Mouse (Mus musculus) forebrain, embryonic 11.5 days (tissue): ENCODE measurements around the gene Tnni1. TPM values are rescaled to one million over a fixed set of nuclear protein-coding genes. Genes with fewer than 3 reads are reported as not detected.
A peak's percentile ranks its signal among the peaks of the same experiment; 100 is the strongest.

Experiments used
- ATAC-seq: fragments of 200-750 bp; cut with Nextera tagmentation; replicated peaks from 2 replicates; pipeline ENCODE4 v1.8.0; 2017; ENCODE audit warnings: moderate TSS enrichment; ENCODE audit not compliant: low FRiP score
- DNase-seq: peaks from one replicate; pipeline ENCODE4 v3.0.0-alpha.2; 2017; ENCODE audit warnings: low spot score
- H3K27ac ChIP-seq: fragments of 300-500 bp; sonication (generic); 2 replicates; pipeline ENCODE4 v1.5.1; 2014; ENCODE audit warnings: low read depth, low read length
- H3K27me3 ChIP-seq: fragments of 300-500 bp; sonication (generic); 2 replicates; pipeline ENCODE4 v1.6.1; 2014; ENCODE audit warnings: mild to moderate bottlenecking, low read length, mixed read lengths; ENCODE audit not compliant: control insufficient read depth, insufficient read depth
- H3K36me3 ChIP-seq: fragments of 300-500 bp; sonication (generic); 2 replicates; pipeline ENCODE4 v1.6.1; 2014; ENCODE audit warnings: mild to moderate bottlenecking, low read length, moderate library complexity, mixed read lengths; ENCODE audit not compliant: control insufficient read depth, insufficient read depth
- H3K4me1 ChIP-seq: fragments of 300-500 bp; sonication (generic); replicated peaks from 2 replicates; pipeline ENCODE4 v1.6.1; 2014; ENCODE audit warnings: low read length, mixed read lengths; ENCODE audit not compliant: control insufficient read depth, insufficient read depth
- H3K4me2 ChIP-seq: fragments of 300-500 bp; sonication (generic); 2 replicates; pipeline ENCODE4 v1.6.1; 2014; ENCODE audit warnings: low read depth, mild to moderate bottlenecking, low read length, moderate library complexity, mixed read lengths; ENCODE audit not compliant: severe bottlenecking
- H3K4me3 ChIP-seq: fragments of 300-500 bp; sonication (generic); 2 replicates; pipeline ENCODE4 v1.5.1; 2014; ENCODE audit warnings: low read depth, low read length
- H3K9ac ChIP-seq: fragments of 300-500 bp; sonication (generic); 2 replicates; pipeline ENCODE4 v1.6.1; 2014; ENCODE audit warnings: low read length
- H3K9me3 ChIP-seq: fragments of 300-500 bp; sonication (generic); 2 replicates; pipeline ENCODE4 v1.6.1; 2016; ENCODE audit warnings: low read length, mixed read lengths; ENCODE audit not compliant: control insufficient read depth
- WGBS: fragments of 180-500 bp; shearing (Covaris S2); extraction: QIAGEN DNeasy Blood & Tissue Kit; methylation state at CpG from one replicate; pipeline ENCODE4 v1.1.7; 2014; 5-methylcytosine and 5-hydroxymethylcytosine counted together
- polyA plus RNA-seq: library from polyadenylated mRNA; unstranded; fragments of >200 nt; fragmentation: Nextera tagmentation; extraction: Ambion mirVana; gene quantifications from 2 replicates; pipeline ENCODE4 v1.2.1, GENCODE M21; 2014

The Tnni1 gene
- polyA plus RNA-seq, 1 experiment from 2014 or later, result 0.65 TPM

DNA sequence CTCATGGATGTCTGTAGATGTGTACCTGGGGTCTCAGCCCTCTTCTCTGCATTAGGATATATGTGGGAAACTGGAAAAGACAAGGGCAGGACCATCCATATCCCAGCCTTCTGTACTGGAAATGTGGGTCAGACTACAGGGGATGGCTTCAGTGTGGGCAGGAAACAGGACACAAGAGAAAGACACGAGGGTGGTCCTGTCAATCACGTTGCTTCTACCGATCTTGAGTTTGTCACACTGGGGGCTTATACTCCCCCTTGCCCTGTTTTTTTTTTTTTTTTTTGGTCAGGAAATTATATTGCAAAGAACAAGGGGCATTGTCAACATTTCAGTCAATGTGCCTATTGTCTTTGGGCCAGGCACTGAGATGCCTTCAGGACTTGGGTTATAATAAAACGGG, 59.4 kb downstream of the Tnni1 start:
- Histone ChIP-seq H3K9me3 (no peaks in the 10 kb centered on the region), H3K36me3 (no peaks in the 10 kb centered on the region), H3K9ac (no peak overlapping the region), H3K27ac (no peak overlapping the region), H3K4me2 (no peak overlapping the region), H3K27me3 (no peaks in the 10 kb centered on the region), H3K4me1 (no peaks in the 10 kb centered on the region), H3K4me3 (no peak overlapping the region)
- ATAC-seq, result no peak
- DNase-seq, result no peak
- 77% methylated on average over 4 of the region's 4 CpGs for WGBS

DNA sequence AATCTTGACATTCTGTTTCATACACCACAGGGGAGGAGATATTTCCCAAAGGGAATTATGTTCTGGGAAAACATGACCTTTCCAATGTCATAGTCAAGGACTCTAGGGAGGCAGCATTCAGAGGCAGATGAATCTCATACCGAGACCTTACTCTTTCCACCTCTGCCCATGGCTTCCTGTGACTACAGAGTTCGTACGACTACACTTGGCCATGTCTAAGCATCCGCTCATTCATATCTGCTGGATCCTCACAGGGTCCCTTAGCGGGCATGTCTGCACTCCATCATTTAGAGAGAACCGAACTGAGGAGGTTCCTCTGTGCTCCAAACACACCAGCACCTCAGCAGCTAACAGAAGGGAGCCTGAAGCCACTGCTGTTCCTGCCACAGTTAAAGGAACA, 59.8 kb downstream of the Tnni1 start:
- ATAC-seq (no peak), DNase-seq (no peak)
- H3K27ac ChIP-seq, result no peak overlapping the region
- 89% methylated on average over 6 of the region's 6 CpGs for WGBS
- no peaks in the 10 kb centered on the region for H3K36me3 ChIP-seq
- no peak overlapping the region for H3K9ac ChIP-seq
- H3K4me1 ChIP-seq, result no peaks in the 10 kb centered on the region
- H3K4me3 ChIP-seq, result no peak overlapping the region
- H3K4me2 ChIP-seq, result no peak overlapping the region
- H3K9me3 ChIP-seq, result no peaks in the 10 kb centered on the region
- H3K27me3 ChIP-seq, result no peaks in the 10 kb centered on the region

DNA sequence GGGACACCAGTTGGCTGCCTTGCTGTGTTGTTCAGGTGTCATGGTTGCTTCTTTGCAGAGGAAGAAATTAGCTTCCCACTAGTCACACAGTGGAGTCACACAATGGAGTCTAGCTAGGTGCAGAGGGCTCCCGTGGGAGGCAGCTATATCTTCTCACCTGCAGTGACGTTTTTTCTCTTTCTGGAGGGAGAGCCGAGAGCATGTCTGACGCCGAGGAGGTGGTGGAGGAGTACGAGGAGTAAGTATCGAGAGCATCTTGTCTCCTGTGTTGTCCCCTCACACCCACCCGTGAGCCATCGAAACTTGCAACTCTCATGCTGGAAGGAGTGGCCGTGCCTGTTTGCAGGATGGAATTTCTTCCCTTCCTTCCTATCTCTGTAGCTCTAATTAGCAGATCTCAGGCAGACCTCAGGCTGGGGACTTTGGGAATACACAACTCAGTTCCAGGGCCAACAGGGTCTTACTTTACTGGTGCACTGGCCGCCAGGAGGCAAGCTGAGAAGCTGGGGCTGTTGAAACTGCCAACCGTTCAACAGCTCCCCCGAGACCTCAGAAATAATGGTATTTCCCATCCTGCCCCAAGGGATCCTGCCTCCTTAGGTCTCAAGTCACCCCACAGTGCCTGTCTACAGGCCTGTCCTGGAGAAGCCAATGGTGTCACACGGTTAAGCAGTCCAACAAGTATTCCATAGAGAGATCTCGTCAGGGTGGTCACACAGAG, 61.6 kb downstream of the Tnni1 start:
- WGBS, result 76% methylated on average over 15 of the region's 15 CpGs
- Histone ChIP-seq H3K4me3 (no peak overlapping the region), H3K27ac (no peak overlapping the region), H3K4me2 (no peak overlapping the region), H3K27me3 (no peaks in the 10 kb centered on the region), H3K4me1 (no peaks in the 10 kb centered on the region), H3K9ac (no peak overlapping the region), H3K36me3 (no peaks in the 10 kb centered on the region), H3K9me3 (no peaks in the 10 kb centered on the region)
- DNase-seq (no peak), ATAC-seq (no peak)

DNA sequence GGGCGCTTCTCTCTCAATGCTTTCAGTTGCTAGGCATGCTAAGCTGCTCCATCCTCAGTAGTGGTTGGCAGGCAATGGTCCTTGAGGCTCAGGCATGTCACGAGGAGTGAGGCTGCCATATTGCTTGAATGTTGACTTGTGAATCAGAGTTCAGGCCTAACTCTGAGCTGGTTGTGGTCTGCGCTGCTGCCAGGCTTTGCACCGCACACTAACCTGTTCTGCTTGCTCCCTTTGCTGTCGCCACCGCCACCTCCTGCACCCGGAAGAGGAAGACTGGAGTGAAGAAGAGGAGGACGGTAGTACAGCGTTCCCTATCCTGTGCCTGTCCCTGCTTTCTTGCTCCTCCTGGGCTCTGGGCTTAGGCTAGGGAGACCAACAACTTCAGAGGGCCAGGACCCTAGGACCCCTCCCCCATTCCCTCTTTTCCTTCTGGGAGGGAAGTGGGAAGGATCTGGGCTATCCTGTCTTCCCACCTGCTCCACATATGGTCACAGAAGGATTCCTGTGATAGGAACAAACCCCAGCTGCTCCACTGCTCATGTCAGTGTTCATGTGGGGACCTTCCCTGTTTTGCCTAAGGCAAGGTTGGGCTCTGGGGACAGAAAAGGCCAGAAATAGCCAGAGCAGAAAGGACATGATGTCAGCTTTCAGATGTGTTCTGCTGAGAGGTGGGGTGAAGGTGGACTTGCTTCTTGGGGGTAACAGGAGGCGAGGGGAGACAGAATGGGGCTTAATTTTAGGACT, 64.5 kb downstream of the Tnni1 start:
- 88% methylated on average over 10 of the region's 10 CpGs for WGBS
- H3K27me3 ChIP-seq, result no peaks in the 10 kb centered on the region
- no peak for DNase-seq
- H3K4me3 ChIP-seq, result no peak overlapping the region
- no peaks in the 10 kb centered on the region for H3K9me3 ChIP-seq
- H3K4me2 ChIP-seq, result no peak overlapping the region
- H3K36me3 ChIP-seq, result no peaks in the 10 kb centered on the region
- H3K27ac ChIP-seq, result no peak overlapping the region
- no peak for ATAC-seq
- H3K4me1 ChIP-seq, result no peaks in the 10 kb centered on the region
- no peak overlapping the region for H3K9ac ChIP-seq

DNA sequence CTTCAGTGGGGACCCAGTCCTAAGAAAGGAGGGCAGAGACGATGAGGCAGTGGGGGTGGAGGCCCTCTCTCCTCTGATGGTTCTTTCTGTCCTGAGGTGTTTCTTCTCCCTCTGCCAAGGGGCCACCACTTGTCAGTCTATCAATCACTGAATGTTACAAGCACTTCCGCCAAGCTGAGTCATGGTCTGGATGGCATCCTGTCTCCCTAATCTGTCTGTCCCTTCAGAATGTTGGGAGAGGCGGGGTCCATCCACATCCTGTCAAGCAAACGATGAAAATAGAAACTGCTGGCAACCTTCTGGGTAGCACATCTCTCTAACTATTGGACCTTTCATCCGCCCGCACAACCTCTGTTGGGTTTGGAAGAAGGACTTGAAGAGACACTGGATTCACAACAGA, 65.2 kb downstream of the Tnni1 start:
- Histone ChIP-seq H3K9ac (no peak overlapping the region), H3K27me3 (no peaks in the 10 kb centered on the region), H3K4me3 (no peak overlapping the region), H3K4me2 (no peak overlapping the region), H3K9me3 (no peaks in the 10 kb centered on the region), H3K4me1 (no peaks in the 10 kb centered on the region), H3K27ac (no peak overlapping the region), H3K36me3 (no peaks in the 10 kb centered on the region)
- ATAC-seq (no peak), DNase-seq (no peak)
- 91% methylated on average over 6 of the region's 6 CpGs for WGBS

DNA sequence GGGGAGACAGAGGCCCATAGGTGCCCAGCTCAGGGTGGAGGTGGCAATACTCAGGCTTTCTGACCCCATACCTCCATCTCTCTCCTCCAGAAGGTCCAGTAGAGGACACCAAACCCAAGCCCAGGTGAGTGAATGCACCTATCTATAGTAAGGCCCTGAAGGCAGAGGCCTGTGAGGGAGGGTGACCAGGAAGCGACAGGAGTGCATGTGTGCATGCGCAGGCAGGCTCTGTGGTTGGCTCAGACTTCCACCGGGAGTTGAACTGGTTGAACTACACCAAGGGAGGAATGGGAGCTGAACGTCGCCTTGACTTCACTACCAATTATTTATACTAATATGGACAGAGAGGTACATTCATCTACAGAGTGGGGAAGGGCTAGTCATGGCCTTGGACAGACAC, 67.4 kb downstream of the Tnni1 start:
- Histone ChIP-seq H3K9me3 (no peaks in the 10 kb centered on the region), H3K4me3 (no peak overlapping the region), H3K9ac (no peak overlapping the region), H3K27ac (no peak overlapping the region), H3K27me3 (no peaks in the 10 kb centered on the region), H3K4me1 (no peaks in the 10 kb centered on the region; the same call in 1 of the 2 replicates), H3K4me2 (no peak overlapping the region), H3K36me3 (no peaks in the 10 kb centered on the region)
- WGBS, result 72% methylated on average over 5 of the region's 5 CpGs
- ATAC-seq (no peak), DNase-seq (no peak)

DNA sequence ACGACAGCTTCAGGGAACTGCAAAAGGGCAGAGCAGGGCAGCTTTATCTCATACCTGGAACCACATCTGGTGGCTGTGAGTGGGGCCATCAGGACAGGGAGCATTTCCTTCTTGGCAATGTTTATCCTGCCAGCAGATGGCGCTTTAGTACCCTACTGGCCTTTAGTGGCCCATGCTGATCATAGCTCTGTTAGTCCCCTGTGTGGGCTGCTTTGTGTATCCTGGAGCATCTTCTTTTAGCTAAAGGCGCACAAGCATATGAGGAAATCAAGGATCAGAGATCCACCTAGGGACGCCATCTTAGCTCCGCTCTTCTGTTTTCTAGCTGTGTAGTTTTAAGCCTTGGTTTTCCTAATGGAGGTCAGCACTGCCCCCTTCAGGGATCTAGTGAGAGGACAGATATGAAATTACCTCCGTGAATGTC, 67.9 kb downstream of the Tnni1 start:
- 27% methylated on average over 6 of the region's 6 CpGs for WGBS
- H3K27ac ChIP-seq, result no peak overlapping the region
- ATAC-seq (no peak), DNase-seq (peak; percentile 75)
- no peaks in the 10 kb centered on the region for H3K27me3 ChIP-seq
- H3K36me3 ChIP-seq, result no peaks in the 10 kb centered on the region
- no peak overlapping the region for H3K9ac ChIP-seq
- H3K4me1 ChIP-seq, result no peaks in the 10 kb centered on the region; the same call in 1 of the 2 replicates
- H3K4me2 ChIP-seq, result no peak overlapping the region
- no peak overlapping the region for H3K4me3 ChIP-seq
- H3K9me3 ChIP-seq, result no peaks in the 10 kb centered on the region

DNA sequence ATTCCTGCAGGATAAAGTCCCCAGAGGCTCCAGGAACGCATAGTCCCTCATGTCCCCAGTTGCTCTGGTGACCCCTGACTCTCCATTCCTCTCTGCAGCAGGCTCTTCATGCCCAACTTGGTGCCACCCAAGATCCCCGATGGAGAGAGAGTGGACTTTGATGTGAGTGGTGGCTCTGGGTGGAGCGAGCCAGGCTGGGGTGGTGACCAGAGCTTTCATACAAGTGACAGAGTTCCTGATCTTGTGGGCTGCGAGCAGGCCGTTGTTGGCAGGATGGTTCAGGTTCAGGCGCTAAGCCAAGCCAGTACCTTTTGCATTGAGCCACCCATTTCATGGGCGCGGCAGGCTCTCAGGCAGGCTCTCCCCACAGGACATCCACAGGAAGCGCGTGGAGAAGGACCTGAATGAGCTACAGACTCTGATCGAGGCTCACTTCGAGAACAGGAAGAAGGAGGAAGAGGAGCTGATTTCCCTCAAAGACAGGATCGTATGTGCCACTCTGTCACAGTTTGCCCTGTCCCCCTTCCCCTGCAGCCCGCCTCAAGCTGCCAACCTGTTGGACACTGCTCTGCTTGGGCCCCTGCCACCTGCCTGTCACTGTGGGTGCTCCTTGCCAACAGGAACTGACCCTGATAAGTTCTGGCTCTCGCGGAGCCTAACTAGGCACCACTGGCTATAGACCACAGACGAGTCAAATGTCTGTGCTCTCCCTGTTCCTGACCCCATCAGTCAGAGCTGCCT, 68.5 kb downstream of the Tnni1 start:
- no peak for ATAC-seq
- H3K4me2 ChIP-seq, result no peak overlapping the region
- H3K4me3 ChIP-seq, result no peak overlapping the region
- H3K4me1 ChIP-seq, result no peaks in the 10 kb centered on the region; the same call in 1 of the 2 replicates
- H3K9me3 ChIP-seq, result no peaks in the 10 kb centered on the region
- H3K9ac ChIP-seq, result no peak overlapping the region
- DNase-seq, result no peak
- H3K27me3 ChIP-seq, result no peaks in the 10 kb centered on the region
- H3K27ac ChIP-seq, result no peak overlapping the region
- no peaks in the 10 kb centered on the region for H3K36me3 ChIP-seq
- 83% methylated on average over 16 of the region's 17 CpGs for WGBS
